Mouse (Mus musculus) MEL (cell line): ENCODE measurements at regions not wholly inside any gene's neighbourhood (a gene's known extent, or its start where the extent isn't known, plus 50 kb on each side); places are given as distances from the start of the nearest gene placed in this dataset.

ENCODE experiments used
- DNase-seq: peaks from one replicate; pipeline ENCODE4 v3.0.0; 2011; ENCODE audit warnings: low read depth, low spot score
- H3K27ac ChIP-seq: 2 replicates; pipeline ENCODE4 v1.5.1; 2012; ENCODE audit warnings: low read depth, mild to moderate bottlenecking, control low read depth, low read length, moderate library complexity; ENCODE audit not compliant: control insufficient read depth
- H3K27me3 ChIP-seq, 2 experiments: fragments of 150-350 bp in 1 of 2; sonication (generic) in 1 of 2; 2 replicates each; pipeline ENCODE4 v1.6.1; 2012; ENCODE audit warnings: low read length in 2 of 2, mild to moderate bottlenecking in 2 of 2, improper control_type of control experiment in 1 of 2, moderate library complexity in 1 of 2; ENCODE audit not compliant: insufficient read depth in 2 of 2, control insufficient read depth in 1 of 2
- H3K36me3 ChIP-seq, 2 experiments: 2 replicates each; pipeline ENCODE4 v1.6.1; 2012 to 2014; ENCODE audit warnings: low read length in 2 of 2, improper control_type of control experiment in 1 of 2, inconsistent platforms in 1 of 2, mild to moderate bottlenecking in 1 of 2; ENCODE audit not compliant: insufficient read depth in 2 of 2, control insufficient read depth in 1 of 2
- H3K4me1 ChIP-seq, 2 experiments: fragments of 150-350 bp in 1 of 2; sonication (generic) in 1 of 2; 2 replicates each; pipeline ENCODE4 v1.6.1; 2012; ENCODE audit warnings: low read length in 2 of 2, improper control_type of control experiment in 1 of 2, mild to moderate bottlenecking in 1 of 2; ENCODE audit not compliant: insufficient read depth in 2 of 2, control insufficient read depth in 1 of 2
- H3K4me3 ChIP-seq, 2 experiments: fragments of 150-350 bp in 1 of 2; sonication (generic) in 1 of 2; 2 replicates each; pipeline ENCODE4 v1.5.1; 2012; ENCODE audit warnings: low read depth in 2 of 2, low read length in 2 of 2, mild to moderate bottlenecking in 2 of 2, moderate library complexity in 2 of 2, control low read depth in 1 of 2, improper control_type of control experiment in 1 of 2; ENCODE audit not compliant: control insufficient read depth in 1 of 2, insufficient read depth in 1 of 2
- H3K79me2 ChIP-seq: 2 replicates; pipeline ENCODE4 v1.6.1; 2012; ENCODE audit warnings: mild to moderate bottlenecking, low read length, moderate library complexity; ENCODE audit not compliant: control insufficient read depth, poor library complexity, insufficient read depth
- H3K9ac ChIP-seq: 2 replicates; pipeline ENCODE4 v1.6.1; 2012; ENCODE audit warnings: low read depth, mild to moderate bottlenecking, control low read depth, low read length, moderate library complexity; ENCODE audit not compliant: control insufficient read depth, poor library complexity, severe bottlenecking
- H3K9me3 ChIP-seq: fragments of 150-350 bp; sonication (generic); replicated peaks from 2 replicates; pipeline ENCODE4 v1.6.1; 2012; ENCODE audit warnings: mild to moderate bottlenecking, low read length, improper control_type of control experiment, moderate library complexity; ENCODE audit not compliant: insufficient read depth
- BHLHE40 ChIP-seq: IDR thresholded peaks from 2 replicates; pipeline ENCODE4 v1.6.1; 2012; ENCODE audit warnings: low read depth, mild to moderate bottlenecking, inconsistent platforms, low read length, improper control_type of control experiment, borderline replicate concordance
- CHD2 ChIP-seq: IDR thresholded peaks from 2 replicates; pipeline ENCODE4 v1.6.1; 2011; ENCODE audit warnings: low read length, improper control_type of control experiment
- CTCF ChIP-seq, 3 experiments: IDR thresholded peaks in 2 of 3; conservative IDR thresholded peaks in 1 of 3; 2 replicates each; pipeline ENCODE4 v1.5.1; 2011 to 2012; ENCODE audit warnings: low read length in 3 of 3, low read depth in 2 of 3, mild to moderate bottlenecking in 2 of 3, improper control_type of control experiment in 1 of 3, inconsistent platforms in 1 of 3, mixed read lengths in 1 of 3, moderate library complexity in 1 of 3; ENCODE audit not compliant: control insufficient read depth in 1 of 3, insufficient read depth in 1 of 3, poor library complexity in 1 of 3, severe bottlenecking in 1 of 3
- E2F4 ChIP-seq: IDR thresholded peaks from 2 replicates; pipeline ENCODE4 v1.6.1; 2011; ENCODE audit warnings: low read depth, low read length, improper control_type of control experiment, borderline replicate concordance
- ELF1 ChIP-seq: IDR thresholded peaks from 2 replicates; pipeline ENCODE4 v1.6.1; 2014; ENCODE audit warnings: low read depth, mild to moderate bottlenecking, inconsistent platforms, low read length, improper control_type of control experiment, moderate library complexity
- EP300 ChIP-seq, 2 experiments: IDR thresholded peaks; 2 replicates each; pipeline ENCODE4 v1.6.1; 2011; ENCODE audit warnings: improper control_type of control experiment in 2 of 2, low read length in 2 of 2, low read depth in 1 of 2, mild to moderate bottlenecking in 1 of 2
- GABPA ChIP-seq: IDR thresholded peaks from 2 replicates; pipeline ENCODE4 v1.6.1; 2012; ENCODE audit warnings: low read depth, mild to moderate bottlenecking, inconsistent platforms, low read length, improper control_type of control experiment, moderate library complexity
- MXI1 ChIP-seq: IDR thresholded peaks from 2 replicates; pipeline ENCODE4 v1.6.1; 2011; ENCODE audit warnings: mild to moderate bottlenecking, low read depth, low read length, improper control_type of control experiment
- MYC ChIP-seq: IDR thresholded peaks from 2 replicates; pipeline ENCODE4 v1.6.1; 2011; ENCODE audit warnings: low read depth, mild to moderate bottlenecking, low read length, improper control_type of control experiment, moderate library complexity
- NELFE ChIP-seq: IDR thresholded peaks from 2 replicates; pipeline ENCODE4 v1.6.1; 2011; ENCODE audit warnings: low read depth, low read length, improper control_type of control experiment
- POLR2AphosphoS2 ChIP-seq: IDR thresholded peaks from 2 replicates; pipeline ENCODE4 v1.6.1; 2011; ENCODE audit warnings: low read length, improper control_type of control experiment
- SIN3A ChIP-seq: IDR thresholded peaks from 2 replicates; pipeline ENCODE4 v1.6.1; 2012; ENCODE audit warnings: low read length, improper control_type of control experiment, inconsistent platforms
- SMC3 ChIP-seq: IDR thresholded peaks from 2 replicates; pipeline ENCODE4 v1.6.1; 2011; ENCODE audit warnings: low read depth, low read length, improper control_type of control experiment
- TAL1 ChIP-seq: IDR thresholded peaks from 2 replicates; pipeline ENCODE4 v1.6.1; 2012; ENCODE audit warnings: mild to moderate bottlenecking, inconsistent platforms, low read length, moderate library complexity, mixed read lengths
- TBP ChIP-seq: IDR thresholded peaks from 2 replicates; pipeline ENCODE4 v1.8.0; 2011; ENCODE audit warnings: low read depth, low read length, improper control_type of control experiment
- TCF12 ChIP-seq: IDR thresholded peaks from 2 replicates; pipeline ENCODE4 v1.6.1; 2014; ENCODE audit warnings: low read depth, mild to moderate bottlenecking, inconsistent platforms, low read length, improper control_type of control experiment, moderate library complexity
- USF1 ChIP-seq: IDR thresholded peaks from 2 replicates; pipeline ENCODE4 v1.6.1; 2014; ENCODE audit warnings: low read depth, mild to moderate bottlenecking, inconsistent platforms, low read length, improper control_type of control experiment, moderate library complexity
- USF2 ChIP-seq, 2 experiments: IDR thresholded peaks; 2 replicates each; pipeline ENCODE4 v1.6.1; 2011 to 2012; ENCODE audit warnings: improper control_type of control experiment in 2 of 2, low read length in 2 of 2, borderline replicate concordance in 1 of 2, inconsistent platforms in 1 of 2, low read depth in 1 of 2, mild to moderate bottlenecking in 1 of 2; ENCODE audit not compliant: insufficient read depth in 1 of 2
- ZC3H11A ChIP-seq: IDR thresholded peaks from 2 replicates; pipeline ENCODE4 v1.6.1; 2012; ENCODE audit warnings: low read depth, mild to moderate bottlenecking, inconsistent platforms, low read length, improper control_type of control experiment
- ZKSCAN1 ChIP-seq: IDR thresholded peaks from 2 replicates; pipeline ENCODE4 v1.6.1; 2012; ENCODE audit warnings: low read depth, mild to moderate bottlenecking, inconsistent platforms, low read length, improper control_type of control experiment, moderate library complexity
- ZMIZ1 ChIP-seq: IDR thresholded peaks from 2 replicates; pipeline ENCODE4 v1.6.1; 2012; ENCODE audit warnings: low read depth, mild to moderate bottlenecking, inconsistent platforms, low read length, improper control_type of control experiment, moderate library complexity

- H3K9me3 ChIP-seq: no peaks in the 10 kb centered on the region
- no peak overlapping the region for H3K27ac ChIP-seq
- H3K27me3 ChIP-seq: no peaks in the 10 kb centered on the region; a peak in 1 of 4 replicates
- H3K9ac ChIP-seq: no peak overlapping the region
- no peak for TF ChIP-seq CTCF (IDR thresholded peaks at IDR 0.05 in 2 of 3, conservative IDR thresholded peaks at IDR 0.05 in 1 of 3; ENCODE audit: control insufficient read depth in 1 of 3, insufficient read depth in 1 of 3, low read depth in 2 of 3, low read length in 3 of 3, poor library complexity in 1 of 3, severe bottlenecking in 1 of 3)
- no peak for TF ChIP-seq TAL1
- no peak for TF ChIP-seq ZKSCAN1
- TF ChIP-seq NELFE: no peak
- TF ChIP-seq MYC: no peak
- TF ChIP-seq TCF12: no peak
- TF ChIP-seq USF1: no peak
- TF ChIP-seq USF2 (IDR thresholded peaks at IDR 0.05; ENCODE audit: borderline replicate concordance in 1 of 2, insufficient read depth in 1 of 2, low read depth in 1 of 2, low read length in 2 of 2): no peak
- no peak for TF ChIP-seq SIN3A
- no peak for TF ChIP-seq BHLHE40
- TF ChIP-seq SMC3: no peak
- TF ChIP-seq E2F4: no peak
- TF ChIP-seq ZC3H11A: no peak
- TF ChIP-seq POLR2AphosphoS2: no peak
- TF ChIP-seq MXI1: no peak
- no peak for TF ChIP-seq ELF1
- no peak for TF ChIP-seq ZMIZ1
- TF ChIP-seq GABPA: no peak
- no peak for TF ChIP-seq TBP
- H3K79me2 ChIP-seq: no peaks in the 10 kb centered on the region
- no peak overlapping the region for H3K4me3 ChIP-seq
- no peak for DNase-seq
- no peaks in the 10 kb centered on the region for H3K36me3 ChIP-seq
- no peaks in the 10 kb centered on the region for H3K4me1 ChIP-seq
Measured at GRCm38 (mm10) chr13:59945631-59946030, 122.7 kb upstream of the Tut7 start.

GRCm38 (mm10) chr13:59943602-59944140 is 120.7 kb upstream of the Tut7 start:
- H3K27ac ChIP-seq: no peak overlapping the region
- H3K36me3 ChIP-seq: no peaks in the 10 kb centered on the region
- DNase-seq: no peak
- H3K4me1 ChIP-seq: no peaks in the 10 kb centered on the region
- no peaks in the 10 kb centered on the region; a peak in 1 of 4 replicates for H3K27me3 ChIP-seq
- H3K9ac ChIP-seq: no peak overlapping the region
- no peak for TF ChIP-seq MXI1
- no peak for TF ChIP-seq TCF12
- no peak for TF ChIP-seq POLR2AphosphoS2
- no peak for TF ChIP-seq EP300 (IDR thresholded peaks at IDR 0.05; ENCODE audit: low read depth in 1 of 2, low read length in 2 of 2)
- no peak for TF ChIP-seq GABPA
- TF ChIP-seq CHD2: no peak
- TF ChIP-seq ELF1: no peak
- TF ChIP-seq BHLHE40: no peak
- no peak overlapping the region for H3K4me3 ChIP-seq
- no peaks in the 10 kb centered on the region for H3K79me2 ChIP-seq
- no peaks in the 10 kb centered on the region for H3K9me3 ChIP-seq
